Mouse (Mus musculus) myocyte (in vitro differentiated cells): ENCODE results near the gene Rgs3.

Experiments
- POLR2A ChIP-seq: IDR thresholded peaks from one replicate; pipeline ENCODE4 v1.6.1; 2011; ENCODE audit warnings: low read depth, mild to moderate bottlenecking, control low read depth, moderate library complexity; ENCODE audit not compliant: insufficient read length
- TCF3 ChIP-seq: IDR thresholded peaks from one replicate; pipeline ENCODE4 v1.6.1; 2011; ENCODE audit warnings: low read depth, control low read depth; ENCODE audit not compliant: insufficient read length
- USF1 ChIP-seq: IDR thresholded peaks from one replicate; pipeline ENCODE4 v1.6.1; 2011; ENCODE audit warnings: low read depth, mild to moderate bottlenecking, control low read depth, moderate library complexity

DNA sequence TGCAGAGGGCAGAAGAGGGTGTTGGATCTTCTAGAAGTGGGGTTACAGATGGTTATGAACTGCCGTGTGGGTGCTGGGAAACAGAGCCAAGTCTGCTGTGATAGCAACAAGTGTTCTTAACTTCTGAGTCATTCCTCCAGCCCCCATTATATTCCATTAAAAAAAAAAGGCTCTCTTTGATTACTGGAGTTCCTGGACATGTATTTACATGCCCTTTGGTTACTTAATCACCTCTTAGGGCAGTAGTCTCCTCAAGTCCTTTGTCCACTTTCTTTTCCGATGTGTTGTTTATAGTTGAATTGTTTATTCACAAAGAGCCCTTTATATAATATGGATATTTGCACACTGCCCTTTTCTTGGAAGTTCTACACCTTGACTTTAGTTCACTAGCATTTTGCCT lies 106.2 kb downstream of the Rgs3 start:
- TF ChIP-seq USF1: no peak
- TF ChIP-seq POLR2A: no peak
- TF ChIP-seq TCF3: no peak
